Mouse (Mus musculus) CH12.LX (cell line): ENCODE data around the gene C2. TPM values are rescaled to one million over a fixed set of nuclear protein-coding genes. Genes with fewer than 3 reads are reported as not detected.

Experiments used
- DNase-seq: peaks from one replicate; pipeline ENCODE4 v3.0.0-alpha.2; 2013; ENCODE audit errors: extremely low read depth
- H3K27ac ChIP-seq: 2 replicates; pipeline ENCODE4 v1.5.1; 2012; ENCODE audit warnings: low read depth, mild to moderate bottlenecking, control low read depth, moderate library complexity; ENCODE audit not compliant: insufficient read depth
- H3K27me3 ChIP-seq: replicated peaks from 2 replicates; pipeline ENCODE3; 2012; ENCODE audit warnings: inconsistent platforms
- H3K36me3 ChIP-seq, 2 experiments: replicated peaks in 1 of 2; 2 replicates each; pipeline versions ENCODE3 to v1.6.1; 2012; ENCODE audit warnings: inconsistent platforms in 1 of 2, low read length in 1 of 2, mild to moderate bottlenecking in 1 of 2, mixed read lengths in 1 of 2, moderate library complexity in 1 of 2; ENCODE audit not compliant: control insufficient read depth in 1 of 2, insufficient read depth in 1 of 2
- H3K4me1 ChIP-seq, 2 experiments: 2 replicates each; pipeline ENCODE4 v1.6.1; 2012; ENCODE audit warnings: inconsistent platforms in 1 of 2, moderate library complexity in 1 of 2; ENCODE audit not compliant: insufficient read depth in 2 of 2, control insufficient read depth in 1 of 2
- H3K4me2 ChIP-seq: 2 replicates; pipeline ENCODE4 v1.6.1; 2012; ENCODE audit warnings: low read depth, mild to moderate bottlenecking, control low read depth; ENCODE audit not compliant: poor library complexity, insufficient read depth, severe bottlenecking
- H3K4me3 ChIP-seq, 3 experiments: fragments of 150-350 bp in 1 of 3; sonication (generic) in 1 of 3; replicated peaks in 1 of 3; 2 replicates each; pipeline versions ENCODE3 to v1.5.1; 2011 to 2012; ENCODE audit warnings: low read depth in 2 of 3, low read length in 2 of 3, mild to moderate bottlenecking in 2 of 3, moderate library complexity in 2 of 3, control low read depth in 1 of 3, improper control_type of control experiment in 1 of 3, inconsistent platforms in 1 of 3, mixed read lengths in 1 of 3; ENCODE audit not compliant: poor library complexity in 1 of 3
- H3K79me2 ChIP-seq: replicated peaks from 2 replicates; pipeline ENCODE4 v1.6.1; 2012; ENCODE audit warnings: mild to moderate bottlenecking, moderate library complexity; ENCODE audit not compliant: control insufficient read depth, poor library complexity, insufficient read depth, severe bottlenecking; ENCODE audit errors: extremely low read depth
- H3K9ac ChIP-seq: 2 replicates; pipeline ENCODE4 v1.6.1; 2012; ENCODE audit warnings: low read depth, mild to moderate bottlenecking, control low read depth, moderate library complexity; ENCODE audit not compliant: insufficient read depth
- H3K9me3 ChIP-seq: replicated peaks from 2 replicates; pipeline ENCODE3; 2012; ENCODE audit warnings: low read length, inconsistent platforms, mixed read lengths
- CHD2 ChIP-seq: IDR thresholded peaks from 2 replicates; pipeline ENCODE4 v1.6.1; 2011; ENCODE audit warnings: low read length, improper control_type of control experiment
- E2F4 ChIP-seq: IDR thresholded peaks from 2 replicates; pipeline ENCODE4 v1.6.1; 2011; ENCODE audit warnings: low read depth, low read length, improper control_type of control experiment; ENCODE audit not compliant: insufficient replicate concordance
- ELF1 ChIP-seq: IDR thresholded peaks from 2 replicates; pipeline ENCODE4 v1.6.1; 2014; ENCODE audit warnings: low read depth, mild to moderate bottlenecking, inconsistent platforms, low read length, improper control_type of control experiment
- EP300 ChIP-seq: IDR thresholded peaks from 2 replicates; pipeline ENCODE4 v1.6.1; 2011; ENCODE audit warnings: low read length, improper control_type of control experiment
- ETS1 ChIP-seq: conservative IDR thresholded peaks from 2 replicates; pipeline ENCODE4 v1.6.1; 2012; ENCODE audit warnings: low read depth, mild to moderate bottlenecking, inconsistent platforms, low read length, improper control_type of control experiment, moderate library complexity
- GABPA ChIP-seq: IDR thresholded peaks from 2 replicates; pipeline ENCODE4 v1.6.1; 2012; ENCODE audit warnings: low read depth, low read length, improper control_type of control experiment, inconsistent platforms; ENCODE audit not compliant: insufficient replicate concordance
- HCFC1 ChIP-seq: IDR thresholded peaks from 2 replicates; pipeline ENCODE4 v1.6.1; 2012; ENCODE audit warnings: low read depth, mild to moderate bottlenecking, inconsistent platforms, low read length, improper control_type of control experiment
- IRF4 ChIP-seq: IDR thresholded peaks from 2 replicates; pipeline ENCODE4 v1.6.1; 2014; ENCODE audit warnings: low read depth, mild to moderate bottlenecking, inconsistent platforms, low read length, improper control_type of control experiment
- JUN ChIP-seq: IDR thresholded peaks from 2 replicates; pipeline ENCODE4 v1.6.1; 2011; ENCODE audit warnings: low read depth, mild to moderate bottlenecking, low read length, improper control_type of control experiment, moderate library complexity; ENCODE audit not compliant: insufficient read depth
- JUND ChIP-seq: conservative IDR thresholded peaks from 2 replicates; pipeline ENCODE4 v1.6.1; 2011; ENCODE audit warnings: low read depth, low read length, improper control_type of control experiment
- KAT2A ChIP-seq: IDR thresholded peaks from 2 replicates; pipeline ENCODE4 v1.6.1; 2012; ENCODE audit warnings: low read length, improper control_type of control experiment, inconsistent platforms; ENCODE audit not compliant: insufficient replicate concordance
- MAFK ChIP-seq: IDR thresholded peaks from 2 replicates; pipeline ENCODE4 v1.6.1; 2011; ENCODE audit warnings: low read length, improper control_type of control experiment; ENCODE audit not compliant: insufficient replicate concordance
- MAX ChIP-seq: IDR thresholded peaks from 2 replicates; pipeline ENCODE4 v1.6.1; 2011; ENCODE audit warnings: low read length, improper control_type of control experiment
- MAZ ChIP-seq: IDR thresholded peaks from 2 replicates; pipeline ENCODE4 v1.6.1; 2012; ENCODE audit warnings: low read depth, mild to moderate bottlenecking, inconsistent platforms, low read length, improper control_type of control experiment, moderate library complexity
- MXI1 ChIP-seq: IDR thresholded peaks from 2 replicates; pipeline ENCODE4 v1.6.1; 2011; ENCODE audit warnings: mild to moderate bottlenecking, low read depth, low read length, improper control_type of control experiment
- MYC ChIP-seq: IDR thresholded peaks from 2 replicates; pipeline ENCODE4 v1.6.1; 2011; ENCODE audit warnings: low read depth, mild to moderate bottlenecking, improper control_type of control experiment, low read length
- NELFE ChIP-seq: IDR thresholded peaks from 2 replicates; pipeline ENCODE4 v1.6.1; 2011; ENCODE audit warnings: low read depth, low read length, improper control_type of control experiment
- NRF1 ChIP-seq: IDR thresholded peaks from 2 replicates; pipeline ENCODE4 v1.6.1; 2014; ENCODE audit warnings: low read depth, mild to moderate bottlenecking, inconsistent platforms, low read length, improper control_type of control experiment, moderate library complexity
- PAX5 ChIP-seq: IDR thresholded peaks from 2 replicates; pipeline ENCODE4 v1.6.1; 2012; ENCODE audit warnings: low read length, inconsistent platforms, mixed read lengths
- POLR2A ChIP-seq: IDR thresholded peaks from 2 replicates; pipeline ENCODE4 v1.6.1; 2011; ENCODE audit warnings: low read depth, mild to moderate bottlenecking, improper control_type of control experiment, low read length
- RAD21 ChIP-seq: IDR thresholded peaks from 2 replicates; pipeline ENCODE4 v1.6.1; 2011; ENCODE audit warnings: low read depth, mild to moderate bottlenecking, low read length, improper control_type of control experiment, moderate library complexity
- RCOR1 ChIP-seq: conservative IDR thresholded peaks from 2 replicates; pipeline ENCODE4 v1.6.1; 2012; ENCODE audit warnings: low read depth, mild to moderate bottlenecking, inconsistent platforms, low read length, improper control_type of control experiment
- SIN3A ChIP-seq: IDR thresholded peaks from 2 replicates; pipeline ENCODE4 v1.6.1; 2012; ENCODE audit warnings: low read length, improper control_type of control experiment, inconsistent platforms
- SMC3 ChIP-seq: IDR thresholded peaks from 2 replicates; pipeline ENCODE4 v1.6.1; 2011; ENCODE audit warnings: low read depth, low read length, improper control_type of control experiment
- TBP ChIP-seq: conservative IDR thresholded peaks from 2 replicates; pipeline ENCODE4 v1.6.1; 2011; ENCODE audit warnings: low read depth, low read length, improper control_type of control experiment
- TCF12 ChIP-seq: IDR thresholded peaks from 2 replicates; pipeline ENCODE4 v1.6.1; 2014; ENCODE audit warnings: low read depth, mild to moderate bottlenecking, inconsistent platforms, low read length, improper control_type of control experiment
- USF1 ChIP-seq: IDR thresholded peaks from 2 replicates; pipeline ENCODE4 v1.6.1; 2014; ENCODE audit warnings: low read depth, mild to moderate bottlenecking, inconsistent platforms, low read length, improper control_type of control experiment
- USF2 ChIP-seq: conservative IDR thresholded peaks from 2 replicates; pipeline ENCODE4 v1.6.1; 2011; ENCODE audit warnings: low read depth, low read length, improper control_type of control experiment
- ZC3H11A ChIP-seq: IDR thresholded peaks from 2 replicates; pipeline ENCODE4 v1.6.1; 2012; ENCODE audit warnings: low read depth, mild to moderate bottlenecking, inconsistent platforms, low read length, improper control_type of control experiment
- ZNF384 ChIP-seq: IDR thresholded peaks from 2 replicates; pipeline ENCODE4 v1.6.1; 2012; ENCODE audit warnings: low read depth, low read length, improper control_type of control experiment, inconsistent platforms
- dilution Hi-C: fragments of 300-500 bp; cut with MboI; formaldehyde crosslinking; loops from 2 replicates; pipeline ENCODE4 v1.14.3; 2020; ENCODE audit warnings: low sequenced_read_pairs; ENCODE audit not compliant: extremely low pct_unique_long_range_greater_than_20kb, extremely low pct_ligation_motif_present
- in situ Hi-C: fragments of 300-500 bp; cut with MboI; formaldehyde crosslinking; loops from 3 replicates; pipeline ENCODE4 v1.14.3; 2019; ENCODE audit warnings: low sequenced_read_pairs, low pct_ligation_motif_present, low pct_unique_long_range_greater_than_20kb, mixed read lengths
- polyA plus RNA-seq: library from polyadenylated mRNA; unstranded; fragments of >175 nt; gene quantifications from 2 replicates; pipeline ENCODE4 v1.2.1, GENCODE M21; 2012; ENCODE audit warnings: low read depth; ENCODE audit not compliant: insufficient read length
- total RNA-seq, 2 experiments: library from RNA; depleted of rRNA; stranded (reverse); fragments of 300-350 nt in 1 of 2; fragments of >200 nt in 1 of 2; gene quantifications; 2 replicates each; pipeline ENCODE4 v1.2.3; 2012 to 2014

The C2 gene
- total and polyA plus RNA-seq, 3 experiments, result 1.3 to 6.6 (median 3.1) TPM

GRCm38 (mm10) chr17:34881166-34881565 lies 16.9 kb downstream of the C2 start:
- no peak for DNase-seq
- Histone ChIP-seq H3K4me2 (no peak overlapping the region), H3K27me3 (no peaks in the 10 kb centered on the region), H3K9me3 (no peaks in the 10 kb centered on the region), H3K4me1 (peaks cover 11 to 33% of the 10 kb centered on the region in 2 experiments)
- dilution Hi-C loops, result no loop called here
- TF ChIP-seq POLR2A (no peak), IRF4 (no peak), KAT2A (no peak), USF1 (no peak), CHD2 (no peak), ZNF384 (no peak), ELF1 (no peak), USF2 (no peak), ZC3H11A (no peak), TCF12 (no peak)
- TF ChIP-seq, all 38 proteins: peak for 0
- Histone ChIP-seq H3K9ac (no peak overlapping the region), H3K4me3 (no peak overlapping the region), H3K36me3 (no peaks in the 10 kb centered on the region), H3K79me2 (no peaks in the 10 kb centered on the region), H3K27ac (no peak overlapping the region)
- in situ Hi-C loops, result no loop called here

GRCm38 (mm10) chr17:34879336-34879879 lies 18.7 kb downstream of the C2 start, which contains the start of gene Zbtb12:
Zbtb12 (plus strand) TSS chr17:34879483.
- Histone ChIP-seq H3K4me2 (peak within 1 kb of the TSS; percentile 82), H3K9me3 (no peaks in the 10 kb centered on the region), H3K9ac (peak within 1 kb of the TSS; percentile 52), H3K4me3 (peak within 1 kb of the TSS in 2 of 3 experiments; percentile 18 to 37), H3K36me3 (no peaks in the 10 kb centered on the region), H3K27me3 (no peaks in the 10 kb centered on the region), H3K79me2 (no peaks in the 10 kb centered on the region), H3K27ac (peak within 1 kb of the TSS; percentile 37), H3K4me1 (peaks cover 11 to 33% of the 10 kb centered on the region in 2 experiments)
- peak; percentile 49 for DNase-seq
- in situ Hi-C loops, result no loop called here
- dilution Hi-C loops, result no loop called here
- TF ChIP-seq E2F4 (no peak), USF2 (no peak), SIN3A (0 out of 2 replicates have a peak, but pooled peaks have one; percentile 45), MXI1 (0 out of 2 replicates have a peak, but pooled peaks have one; percentile 29), SMC3 (no peak), RAD21 (no peak), HCFC1 (no peak), RCOR1 (peak; percentile 29; the same call in 1 of the 2 replicates), ZC3H11A (no peak), KAT2A (no peak), TBP (0 out of 2 replicates have a peak, but pooled peaks have one; percentile 56), TCF12 (no peak; the same call in 1 of the 2 replicates), IRF4 (peak; percentile 89), ELF1 (no peak), JUN (peak; percentile 18; the same call in 1 of the 2 replicates), MAZ (peak; percentile 97), MAX (no peak), CHD2 (no peak), ETS1 (peak; percentile 75), USF1 (no peak), NELFE (no peak), EP300 (peak; percentile 42; the same call in 1 of the 2 replicates), JUND (no peak; the same call in 1 of the 2 replicates), GABPA (no peak), MYC (peak; percentile 52), PAX5 (no peak), NRF1 (no peak), MAFK (no peak), POLR2A (peak; percentile 38; the same call in 1 of the 2 replicates)
